Mouse (Mus musculus) frontal cortex, adult (tissue): ENCODE measurements around the gene Retreg3.
"Not testable (repeated sequence)": the region's sequence is repeated elsewhere in the genome, so short reads cannot be mapped to it uniquely, and the experiment has no call there.

ENCODE experiments used
- ATAC-seq: cut with Nextera tagmentation; 2 replicates; pipeline ENCODE4 v1.9.2; 2017; ENCODE audit warnings: mild to moderate bottlenecking, moderate library complexity, mixed read lengths; ENCODE audit not compliant: low TSS enrichment

The Retreg3 gene

GRCm38 (mm10) chr11:101148751-101149150 is 29.1 kb upstream of the Retreg3 start:
- ATAC-seq, result no peak

- ATAC-seq, result no peak
These were observed 26.7 kb upstream of the Retreg3 start for GRCm38 (mm10) chr11:101146377-101146776.

GRCm38 (mm10) chr11:101143338-101144225 is 23.9 kb upstream of the Retreg3 start:
- ATAC-seq, result peak; percentile 47; the same call in 1 of the 2 replicates

- ATAC-seq, result no peak
These were observed 22.7 kb upstream of the Retreg3 start for GRCm38 (mm10) chr11:101142215-101142967.

GRCm38 (mm10) chr11:101141088-101141487 is 21.4 kb upstream of the Retreg3 start:
- ATAC-seq, result no peak

GRCm38 (mm10) chr11:101140164-101140819 is 20.6 kb upstream of the Retreg3 start:
- ATAC-seq, result peak; percentile 44; the same call in 1 of the 2 replicates

- ATAC-seq, result no peak
These were observed 19.0 kb upstream of the Retreg3 start for GRCm38 (mm10) chr11:101138536-101139181.

- no peak for ATAC-seq
These were observed 17.3 kb upstream of the Retreg3 start for GRCm38 (mm10) chr11:101137000-101137399.

GRCm38 (mm10) chr11:101134217-101134865 is 14.6 kb upstream of the Retreg3 start:
- no peak for ATAC-seq

GRCm38 (mm10) chr11:101133037-101133436 is 13.3 kb upstream of the Retreg3 start:
- ATAC-seq, result no peak

GRCm38 (mm10) chr11:101131701-101132100 is 12.0 kb upstream of the Retreg3 start:
- no peak for ATAC-seq

GRCm38 (mm10) chr11:101131187-101131586 is 11.5 kb upstream of the Retreg3 start:
- no peak for ATAC-seq

GRCm38 (mm10) chr11:101130056-101130756 is 10.5 kb upstream of the Retreg3 start:
- no peak; the same call in 1 of the 2 replicates for ATAC-seq

- no peak for ATAC-seq
These were observed 9.4 kb upstream of the Retreg3 start for GRCm38 (mm10) chr11:101128996-101129577.

- ATAC-seq, result no peak
These were observed 7.4 kb upstream of the Retreg3 start for GRCm38 (mm10) chr11:101127075-101127474.

- not testable (repeated sequence) for ATAC-seq
These were observed 5.3 kb upstream of the Retreg3 start for GRCm38 (mm10) chr11:101125008-101125407.

GRCm38 (mm10) chr11:101124494-101124893 is 4.8 kb upstream of the Retreg3 start:
- ATAC-seq, result not testable (repeated sequence)

- no peak for ATAC-seq
These were observed 974 bp upstream of the Retreg3 start for GRCm38 (mm10) chr11:101120545-101121188.

GRCm38 (mm10) chr11:101119131-101119760 is 447 bp downstream of the Retreg3 start:
- ATAC-seq, result peak; percentile 61
